Mouse (Mus musculus): ENCODE results near the gene Lsm6. TPM values are rescaled to one million over a fixed set of nuclear protein-coding genes. Genes with fewer than 3 reads are reported as not detected.

Gene Lsm6
- total and polyA plus RNA-seq, 3 experiments, result 60.0 to 186 (median 67.7) TPM

DNA sequence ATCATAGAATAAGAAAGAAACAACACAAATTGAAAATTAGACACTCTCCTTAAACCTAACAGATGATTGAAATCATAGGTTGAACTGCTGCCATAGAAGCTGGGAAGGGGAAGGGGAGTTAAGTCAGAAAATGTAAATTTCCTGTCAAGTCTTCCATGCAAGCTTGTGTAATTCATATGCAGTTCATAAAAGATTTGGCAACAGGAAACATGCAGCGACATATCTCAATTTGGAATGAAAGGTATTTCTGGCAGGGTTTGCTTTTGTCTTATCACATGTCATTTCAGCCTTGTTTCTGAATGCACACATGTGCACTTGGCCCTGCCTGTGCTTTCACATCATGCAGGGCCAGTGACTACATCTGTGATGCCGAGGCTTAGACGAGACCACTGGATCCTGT lies 26.3 kb upstream of the Lsm6 start:
- dilution Hi-C loops (cut with MboI; ENCODE audit: extremely low pct_ligation_motif_present, extremely low pct_unique_long_range_greater_than_20kb, low sequenced_read_pairs), result no loop called here
- TF ChIP-seq KAT2A (IDR thresholded peaks at IDR 0.05; ENCODE audit: insufficient replicate concordance, low read length) (no peak), TCF12 (IDR thresholded peaks at IDR 0.05; ENCODE audit: low read depth, low read length) (no peak), USF2 (conservative IDR thresholded peaks at IDR 0.05; ENCODE audit: low read depth, low read length) (no peak), MAZ (IDR thresholded peaks at IDR 0.05; ENCODE audit: low read depth, low read length) (no peak), ZKSCAN1 (IDR thresholded peaks at IDR 0.05; ENCODE audit: borderline replicate concordance, low read depth, low read length) (no peak), CHD1 (IDR thresholded peaks at IDR 0.05; ENCODE audit: low read depth, low read length) (no peak), MAX (IDR thresholded peaks at IDR 0.05; ENCODE audit: low read length) (no peak), RCOR1 (conservative IDR thresholded peaks at IDR 0.05; ENCODE audit: low read depth, low read length) (no peak), GABPA (IDR thresholded peaks at IDR 0.05; ENCODE audit: insufficient replicate concordance, low read depth, low read length) (no peak), PAX5 (IDR thresholded peaks at IDR 0.05; ENCODE audit: low read length) (no peak), SMC3 (IDR thresholded peaks at IDR 0.05; ENCODE audit: low read depth, low read length) (no peak), HCFC1 (IDR thresholded peaks at IDR 0.05; ENCODE audit: low read depth, low read length) (no peak)

DNA sequence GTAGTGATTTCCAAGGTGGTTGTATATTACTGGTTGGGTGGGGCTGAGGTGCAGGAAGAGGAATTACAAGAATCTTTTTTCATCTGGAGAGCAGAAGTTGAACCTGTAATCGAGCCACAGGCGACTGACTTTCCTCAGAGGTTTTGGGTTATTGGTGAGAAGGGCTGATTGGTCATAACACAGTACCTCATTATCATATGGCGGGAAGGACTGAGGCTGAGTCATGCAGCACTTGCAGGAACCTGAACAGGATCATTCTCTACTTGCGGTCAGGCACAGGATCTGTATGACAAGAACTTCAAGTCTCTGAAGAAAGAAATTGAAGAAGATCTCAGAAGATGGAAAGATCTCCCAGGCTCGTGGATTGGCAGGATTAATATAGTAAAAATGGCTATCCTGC lies 23.6 kb upstream of the Lsm6 start:
- H3K4me1 ChIP-seq (ENCODE audit: control insufficient read depth in 1 of 2, insufficient read depth in 2 of 2), result no peaks in the 10 kb centered on the region
- peak; percentile 2 for DNase-seq (ENCODE audit: extremely low read depth)
- no peaks in the 10 kb centered on the region for H3K9me3 ChIP-seq (replicated peaks; ENCODE audit: low read length)
- no peaks in the 10 kb centered on the region for H3K36me3 ChIP-seq (replicated peaks in 1 of 2; ENCODE audit: control insufficient read depth in 1 of 2, insufficient read depth in 1 of 2, low read length in 1 of 2)
- H3K79me2 ChIP-seq (replicated peaks; ENCODE audit: control insufficient read depth, extremely low read depth, insufficient read depth, poor library complexity, severe bottlenecking), result no peaks in the 10 kb centered on the region
- H3K27ac ChIP-seq (ENCODE audit: insufficient read depth, low read depth), result no peak overlapping the region
- H3K9ac ChIP-seq (ENCODE audit: insufficient read depth, low read depth), result no peak overlapping the region
- TF ChIP-seq E2F4 (IDR thresholded peaks at IDR 0.05; ENCODE audit: insufficient replicate concordance, low read depth, low read length) (peak; percentile 88; the same call in 1 of the 2 replicates), UBTF (IDR thresholded peaks at IDR 0.05; ENCODE audit: low read depth, low read length) (no peak)
- H3K27me3 ChIP-seq (replicated peaks), result no peaks in the 10 kb centered on the region
- in situ Hi-C loops (cut with MboI; ENCODE audit: low pct_ligation_motif_present, low pct_unique_long_range_greater_than_20kb, low sequenced_read_pairs), result no loop called here
- H3K4me3 ChIP-seq (replicated peaks in 1 of 3; ENCODE audit: low read depth in 2 of 3, low read length in 2 of 3, poor library complexity in 1 of 3), result no peak overlapping the region
- dilution Hi-C loops (cut with MboI; ENCODE audit: extremely low pct_ligation_motif_present, extremely low pct_unique_long_range_greater_than_20kb, low sequenced_read_pairs), result no loop called here
- no peak overlapping the region for H3K4me2 ChIP-seq (ENCODE audit: insufficient read depth, low read depth, poor library complexity, severe bottlenecking)

More for the DNA sequence above, 26.3 kb upstream of the Lsm6 start:
- H3K4me1 ChIP-seq (ENCODE audit: control insufficient read depth in 1 of 2, insufficient read depth in 2 of 2), result no peaks in the 10 kb centered on the region
- H3K79me2 ChIP-seq (replicated peaks; ENCODE audit: control insufficient read depth, extremely low read depth, insufficient read depth, poor library complexity, severe bottlenecking), result no peaks in the 10 kb centered on the region
- H3K4me3 ChIP-seq (replicated peaks in 1 of 3; ENCODE audit: low read depth in 2 of 3, low read length in 2 of 3, poor library complexity in 1 of 3), result no peak overlapping the region
- in situ Hi-C loops (cut with MboI; ENCODE audit: low pct_ligation_motif_present, low pct_unique_long_range_greater_than_20kb, low sequenced_read_pairs), result no loop called here
- H3K9me3 ChIP-seq (replicated peaks; ENCODE audit: low read length), result no peaks in the 10 kb centered on the region
- H3K4me2 ChIP-seq (ENCODE audit: insufficient read depth, low read depth, poor library complexity, severe bottlenecking), result no peak overlapping the region
- H3K27me3 ChIP-seq (replicated peaks), result no peaks in the 10 kb centered on the region
- no peak overlapping the region for H3K27ac ChIP-seq (ENCODE audit: insufficient read depth, low read depth)
- no peaks in the 10 kb centered on the region for H3K36me3 ChIP-seq (replicated peaks in 1 of 2; ENCODE audit: control insufficient read depth in 1 of 2, insufficient read depth in 1 of 2, low read length in 1 of 2)
- no peak for DNase-seq (ENCODE audit: extremely low read depth)
- no peak overlapping the region for H3K9ac ChIP-seq (ENCODE audit: insufficient read depth, low read depth)
